In genomic region chr1:75616971-75617370, GRCm38 (mm10) we compare ENCODE assay signal across 13 mouse cellular contexts.
DNase-seq lines count a peak whose midpoint lies in the region.
"Had no signal": no experiment of that assay in that cellular context is flagged by ENCODE, and none has a peak within 500 bp of the region (broad histone marks: within the 10 kb centered on the region; RNA-seq: fewer than 3 reads in every experiment).

No protein-coding gene starts in this region.

- intact Hi-C loops in left cerebral cortex, postnatal 4 days (cut with DNase I), result no loop called here

- peak; percentile 37 to 43 for DNase-seq in cerebellum, adult 18-20 months
- no peak for DNase-seq in cerebellum, adult 11-12 months
- peak; percentile 59 for DNase-seq in left cerebral cortex, postnatal 4 days
- DNase-seq in left cerebral cortex, adult 9 months (ENCODE audit: low spot score in 2 of 2), result no peak
- peak; percentile 6 for DNase-seq in adipocyte (ENCODE audit: low spot score)
- peak; percentile 83 to 84 for DNase-seq in cerebellum, postnatal 14 days
- DNase-seq in heart, adult 8-10 months (ENCODE audit: low spot score), result no peak
- DNase-seq in urinary bladder, postnatal 36 days (ENCODE audit: low spot score in 2 of 2), result no peak
- DNase-seq: adrenal gland, postnatal 25 days; gastrocnemius, postnatal 10 days; kidney, postnatal 25 days; lung, postnatal 4 days; thymus, adult 2 months had no signal

Comparison
In these comparisons a context has a peak if more than half of its experiments do, and no peak if none do; other contexts are left out.
1. DNase-seq: peak in cerebellum, adult 18-20 months (2 of 2), left cerebral cortex, postnatal 4 days (single experiment), adipocyte (single experiment) and cerebellum, postnatal 14 days (2 of 2); none in cerebellum, adult 11-12 months (single experiment), left cerebral cortex, adult 9 months (0 of 2), heart, adult 8-10 months (single experiment) and urinary bladder, postnatal 36 days (0 of 2).